Mouse (Mus musculus) midbrain, embryonic 14.5 days (tissue): ENCODE data around the gene Mtx1. TPM values are rescaled to one million over a fixed set of nuclear protein-coding genes. Genes with fewer than 3 reads are reported as not detected.
A peak's percentile ranks its signal among the peaks of the same experiment; 100 is the strongest.

ENCODE experiments used
- ATAC-seq: fragments of 200-750 bp; cut with Nextera tagmentation; 2 replicates; pipeline ENCODE4 v1.8.0; 2017; ENCODE audit warnings: moderate number of reproducible peaks, moderate library complexity; ENCODE audit not compliant: low FRiP score, low TSS enrichment
- DNase-seq: peaks from one replicate; pipeline ENCODE4 v3.0.0-alpha.2; 2015
- H3K27ac ChIP-seq: fragments of 300-500 bp; sonication (generic); replicated peaks from 2 replicates; pipeline ENCODE4 v1.5.1; 2014; ENCODE audit warnings: mild to moderate bottlenecking, low read depth, low read length, moderate library complexity
- H3K27me3 ChIP-seq: fragments of 300-500 bp; sonication (generic); 2 replicates; pipeline ENCODE4 v1.6.1; 2014; ENCODE audit warnings: low read length, control low read depth, mixed read lengths; ENCODE audit not compliant: control insufficient read depth, insufficient read depth
- H3K36me3 ChIP-seq: fragments of 300-500 bp; sonication (generic); 2 replicates; pipeline ENCODE4 v1.6.1; 2014; ENCODE audit warnings: low read length, control low read depth; ENCODE audit not compliant: control insufficient read depth, insufficient read depth
- H3K4me1 ChIP-seq: fragments of 300-500 bp; sonication (generic); 2 replicates; pipeline ENCODE4 v1.6.1; 2014; ENCODE audit warnings: mild to moderate bottlenecking, antibody characterized with exemption, low read length, control low read depth; ENCODE audit not compliant: control insufficient read depth, insufficient read depth
- H3K4me2 ChIP-seq: fragments of 300-500 bp; sonication (generic); 2 replicates; pipeline ENCODE4 v1.6.1; 2014; ENCODE audit warnings: mild to moderate bottlenecking, low read length, moderate library complexity
- H3K4me3 ChIP-seq: fragments of 300-500 bp; sonication (generic); replicated peaks from 2 replicates; pipeline ENCODE4 v1.5.1; 2014; ENCODE audit warnings: low read depth, low read length
- H3K9ac ChIP-seq: fragments of 300-500 bp; sonication (generic); replicated peaks from 2 replicates; pipeline ENCODE4 v1.6.1; 2014; ENCODE audit warnings: mild to moderate bottlenecking, low read length, moderate library complexity
- H3K9me3 ChIP-seq: fragments of 300-500 bp; sonication (generic); 2 replicates; pipeline ENCODE4 v1.6.1; 2016; ENCODE audit warnings: low read length, control low read depth, mixed read lengths; ENCODE audit not compliant: control insufficient read depth
- WGBS: fragments of 180-500 bp; shearing (Covaris S2); extraction: QIAGEN DNeasy Blood & Tissue Kit; methylation state at CpG from one replicate; pipeline ENCODE4 v1.1.7; 2014; 5-methylcytosine and 5-hydroxymethylcytosine counted together
- polyA plus RNA-seq: library from polyadenylated mRNA; unstranded; fragments of >200 nt; fragmentation: Nextera tagmentation; extraction: Ambion mirVana; gene quantifications from 2 replicates; pipeline ENCODE4 v1.2.1, GENCODE M21; 2014

The Mtx1 gene
- polyA plus RNA-seq, 1 experiment from 2014 or later = 144 TPM

- peaks cover 77% of the 10 kb centered on the region for H3K36me3 ChIP-seq
Observed at GRCm38 (mm10) chr3:89176421-89176820, 50.5 kb downstream of the Mtx1 start.

DNA sequence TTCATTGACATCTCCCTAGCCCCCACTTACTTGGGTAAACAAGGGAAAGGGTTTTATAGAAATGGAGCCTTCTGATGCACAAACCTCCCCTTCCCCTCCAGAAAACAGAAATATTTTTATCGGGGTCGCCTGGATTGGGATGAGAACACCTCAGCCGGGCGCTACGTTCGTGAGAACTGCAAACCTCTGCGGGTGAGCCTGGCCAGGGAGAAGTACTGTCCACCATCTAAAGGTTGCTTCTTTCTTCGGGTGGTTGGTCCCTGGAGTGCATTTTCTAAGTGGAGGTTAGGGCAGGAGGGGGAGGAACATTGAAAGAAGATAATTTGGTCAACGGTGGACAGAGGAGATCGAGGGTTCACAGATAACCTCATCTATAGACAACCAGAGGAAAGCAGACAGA is 51.3 kb downstream of the Mtx1 start:
- H3K9ac ChIP-seq = no peak overlapping the region
- ATAC-seq (no peak), DNase-seq (no peak)
- no peaks in the 10 kb centered on the region for H3K9me3 ChIP-seq
- no peak overlapping the region for H3K4me3 ChIP-seq
- no peaks in the 10 kb centered on the region for H3K27me3 ChIP-seq
- H3K36me3 ChIP-seq = peaks cover 75% of the 10 kb centered on the region
- no peak overlapping the region for H3K4me2 ChIP-seq
- H3K27ac ChIP-seq = no peak overlapping the region
- 95% methylated on average over 10 of the region's 10 CpGs for WGBS
- H3K4me1 ChIP-seq = peaks cover 10% of the 10 kb centered on the region

More at GRCm38 (mm10) chr3:89176421-89176820, 50.5 kb downstream of the Mtx1 start:
- Histone ChIP-seq H3K4me2 (no peak overlapping the region), H3K9me3 (no peaks in the 10 kb centered on the region), H3K9ac (no peak overlapping the region), H3K4me1 (peaks cover 10% of the 10 kb centered on the region), H3K4me3 (no peak overlapping the region), H3K27me3 (no peaks in the 10 kb centered on the region), H3K27ac (no peak overlapping the region)
- WGBS = 86% methylated on average over 7 of the region's 7 CpGs
- DNase-seq = no peak
- ATAC-seq = no peak

GRCm38 (mm10) chr3:89174844-89175243 is 52.0 kb downstream of the Mtx1 start:
- peaks cover 75% of the 10 kb centered on the region for H3K36me3 ChIP-seq
- H3K4me1 ChIP-seq = peaks cover 10% of the 10 kb centered on the region
- H3K9me3 ChIP-seq = no peaks in the 10 kb centered on the region
- WGBS = 93% methylated on average over 11 of the region's 11 CpGs
- DNase-seq (no peak), ATAC-seq (no peak)
- H3K27me3 ChIP-seq = no peaks in the 10 kb centered on the region
- no peak overlapping the region for H3K9ac ChIP-seq
- no peak overlapping the region for H3K27ac ChIP-seq
- H3K4me2 ChIP-seq = no peak overlapping the region
- H3K4me3 ChIP-seq = no peak overlapping the region

DNA sequence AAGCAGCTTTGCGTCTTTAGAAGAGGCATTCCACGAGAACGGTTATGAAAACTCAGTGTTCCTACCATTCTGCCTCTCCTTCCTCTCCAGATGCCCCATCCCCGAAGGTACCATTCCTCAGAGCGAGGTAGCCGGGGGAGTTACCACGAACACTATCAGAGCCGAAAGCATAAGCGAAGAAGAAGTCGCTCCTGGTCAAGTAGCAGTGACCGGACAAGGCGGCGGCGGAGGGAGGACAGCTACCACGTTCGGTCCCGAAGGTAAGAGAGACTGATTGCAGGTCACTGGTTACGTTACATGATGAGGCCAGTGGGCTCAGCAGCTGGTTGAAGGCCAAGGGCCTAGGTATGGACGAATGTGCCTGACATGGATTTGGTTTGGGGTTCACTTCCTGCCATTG is 59.9 kb downstream of the Mtx1 start:
- no peaks in the 10 kb centered on the region for H3K9me3 ChIP-seq
- peaks cover 12% of the 10 kb centered on the region for H3K4me1 ChIP-seq
- H3K4me2 ChIP-seq = no peak overlapping the region
- 96% methylated on average over 19 of the region's 19 CpGs for WGBS
- DNase-seq (no peak), ATAC-seq (no peak)
- H3K9ac ChIP-seq = no peak overlapping the region
- H3K27me3 ChIP-seq = no peaks in the 10 kb centered on the region
- peaks cover 52% of the 10 kb centered on the region for H3K36me3 ChIP-seq
- no peak overlapping the region for H3K27ac ChIP-seq
- H3K4me3 ChIP-seq = no peak overlapping the region

- Histone ChIP-seq H3K4me2 (peak overlapping the region; percentile 82), H3K36me3 (peaks cover 40% of the 10 kb centered on the region), H3K4me3 (peak overlapping the region; percentile 82), H3K9me3 (no peaks in the 10 kb centered on the region), H3K4me1 (peaks cover 12% of the 10 kb centered on the region), H3K9ac (peak overlapping the region; percentile 92), H3K27ac (peak overlapping the region; percentile 92), H3K27me3 (no peaks in the 10 kb centered on the region)
- ATAC-seq (no peak), DNase-seq (no peak)
- 23% methylated on average over 12 of the region's 12 CpGs for WGBS
Observed at GRCm38 (mm10) chr3:89165268-89165870, 61.5 kb downstream of the Mtx1 start.

- WGBS = under 1% methylated on average over 77 of the region's 79 CpGs
Observed at GRCm38 (mm10) chr3:89164506-89165267, 62.2 kb downstream of the Mtx1 start, which contains the start of gene Clk2. Gene Clk2, plus strand, starts transcription at chr3:89164795.

GRCm38 (mm10) chr3:89163643-89164245 is 63.1 kb downstream of the Mtx1 start:
- Histone ChIP-seq H3K36me3 (peaks cover 23% of the 10 kb centered on the region), H3K9me3 (no peaks in the 10 kb centered on the region), H3K27me3 (no peaks in the 10 kb centered on the region), H3K9ac (peak overlapping the region; percentile 92; the same call in 1 of the 2 replicates), H3K27ac (peak overlapping the region; percentile 92; the same call in 1 of the 2 replicates), H3K4me3 (peak overlapping the region; percentile 82), H3K4me2 (peak overlapping the region; percentile 82), H3K4me1 (peaks cover 17% of the 10 kb centered on the region)
- WGBS = 77% methylated on average over 5 of the region's 5 CpGs
- no peak for ATAC-seq
- no peak for DNase-seq

More at GRCm38 (mm10) chr3:89164506-89165267, 62.2 kb downstream of the Mtx1 start, which contains the start of gene Clk2:
- no peaks in the 10 kb centered on the region for H3K27me3 ChIP-seq
- H3K4me2 ChIP-seq = peak within 1 kb of the TSS; percentile 82
- peak within 1 kb of the TSS; percentile 92 for H3K27ac ChIP-seq
- ATAC-seq = peak; percentile 93
- H3K4me3 ChIP-seq = peak within 1 kb of the TSS; percentile 82
- H3K9ac ChIP-seq = peak within 1 kb of the TSS; percentile 92
- H3K4me1 ChIP-seq = peaks cover 12% of the 10 kb centered on the region
- H3K9me3 ChIP-seq = no peaks in the 10 kb centered on the region
- H3K36me3 ChIP-seq = peaks cover 33% of the 10 kb centered on the region
- DNase-seq = peak; percentile 97

GRCm38 (mm10) chr3:89163123-89163522 is 63.8 kb downstream of the Mtx1 start:
- Histone ChIP-seq H3K27ac (no peak overlapping the region), H3K27me3 (no peaks in the 10 kb centered on the region), H3K4me1 (peaks cover 23% of the 10 kb centered on the region), H3K9ac (no peak overlapping the region), H3K36me3 (peaks cover 17% of the 10 kb centered on the region), H3K4me3 (no peak overlapping the region), H3K9me3 (no peaks in the 10 kb centered on the region), H3K4me2 (no peak overlapping the region)
- 95% methylated on average over 1 of the region's 1 CpGs for WGBS
- DNase-seq (no peak), ATAC-seq (no peak)
